Mouse (Mus musculus) heart, embryonic 14.5 days (tissue): ENCODE data around the gene 4933405L10Rik. TPM values are rescaled to one million over a fixed set of nuclear protein-coding genes. Genes with fewer than 3 reads are reported as not detected.
A peak's percentile ranks its signal among the peaks of the same experiment; 100 is the strongest.

ENCODE experiments used
- ATAC-seq: fragments of 200-750 bp; cut with Nextera tagmentation; 2 replicates; pipeline ENCODE4 v1.8.0; 2017; ENCODE audit warnings: low read depth, moderate TSS enrichment; ENCODE audit not compliant: insufficient number of reproducible peaks, insufficient read depth, low FRiP score
- H3K27ac ChIP-seq, 2 experiments: fragments of 200-500 bp in 1 of 2; fragments of 300-500 bp in 1 of 2; sonication (generic) in 1 of 2; replicated peaks in 1 of 2; 2 replicates each; pipeline ENCODE4 v1.5.1; 2012 to 2014; ENCODE audit warnings: low read depth in 2 of 2, low read length in 2 of 2, control low read depth in 1 of 2, mild to moderate bottlenecking in 1 of 2, mixed read lengths in 1 of 2; ENCODE audit not compliant: control insufficient read depth in 1 of 2, insufficient read depth in 1 of 2
- H3K27me3 ChIP-seq: fragments of 300-500 bp; sonication (generic); 2 replicates; pipeline ENCODE4 v1.6.1; 2014; ENCODE audit warnings: mild to moderate bottlenecking, low read length, control low read depth; ENCODE audit not compliant: control insufficient read depth, insufficient read depth
- H3K36me3 ChIP-seq: fragments of 300-500 bp; sonication (generic); 2 replicates; pipeline ENCODE4 v1.6.1; 2014; ENCODE audit warnings: mild to moderate bottlenecking, control low read depth, low read length, mixed read lengths; ENCODE audit not compliant: control insufficient read depth, insufficient read depth
- H3K4me1 ChIP-seq, 2 experiments: fragments of 200-500 bp in 1 of 2; fragments of 300-500 bp in 1 of 2; sonication (generic) in 1 of 2; 2 replicates each; pipeline ENCODE4 v1.6.1; 2012 to 2014; ENCODE audit warnings: low read length in 2 of 2, control low read depth in 1 of 2, mixed read lengths in 1 of 2; ENCODE audit not compliant: control insufficient read depth in 2 of 2, insufficient read depth in 2 of 2
- H3K4me2 ChIP-seq: fragments of 300-500 bp; sonication (generic); 2 replicates; pipeline ENCODE4 v1.6.1; 2014; ENCODE audit warnings: mild to moderate bottlenecking, low read length
- H3K4me3 ChIP-seq, 2 experiments: fragments of 200-500 bp in 1 of 2; fragments of 300-500 bp in 1 of 2; sonication (generic) in 1 of 2; 2 replicates each; pipeline ENCODE4 v1.5.1; 2012 to 2014; ENCODE audit warnings: low read length in 2 of 2, mild to moderate bottlenecking in 2 of 2, control low read depth in 1 of 2, low read depth in 1 of 2, moderate library complexity in 1 of 2; ENCODE audit not compliant: control insufficient read depth in 1 of 2, insufficient read depth in 1 of 2
- H3K9ac ChIP-seq: fragments of 300-500 bp; sonication (generic); 2 replicates; pipeline ENCODE4 v1.6.1; 2014; ENCODE audit warnings: mild to moderate bottlenecking, low read length
- H3K9me3 ChIP-seq: fragments of 300-500 bp; sonication (generic); 2 replicates; pipeline ENCODE4 v1.6.1; 2016; ENCODE audit warnings: low read length, control low read depth; ENCODE audit not compliant: control insufficient read depth
- WGBS: fragments of 180-500 bp; shearing (Covaris S2); extraction: QIAGEN DNeasy Blood & Tissue Kit; methylation state at CpG from one replicate; pipeline ENCODE4 v1.1.7; 2014; 5-methylcytosine and 5-hydroxymethylcytosine counted together
- polyA plus RNA-seq: library from polyadenylated mRNA; unstranded; fragments of >200 nt; fragmentation: Nextera tagmentation; extraction: Ambion mirVana; gene quantifications from 2 replicates; pipeline ENCODE4 v1.2.1, GENCODE M21; 2014

The 4933405L10Rik gene
- polyA plus RNA-seq, 1 experiment from 2014 or later, result not detected

GRCm38 (mm10) chr8:105757796-105758276, 50.4 kb downstream of the 4933405L10Rik start:
- peak overlapping the region; percentile 79 for H3K9ac ChIP-seq
- H3K4me3 ChIP-seq, result peak overlapping the region; percentile 74 to 85
- ATAC-seq, result no peak
- no peaks in the 10 kb centered on the region for H3K36me3 ChIP-seq
- WGBS, result 2% methylated on average over 12 of the region's 12 CpGs
- no peaks in the 10 kb centered on the region for H3K27me3 ChIP-seq
- peak overlapping the region; percentile 89 for H3K4me2 ChIP-seq
- H3K27ac ChIP-seq, result peak overlapping the region; percentile 24 to 60; a peak in 3 of 4 replicates
- no peaks in the 10 kb centered on the region for H3K9me3 ChIP-seq
- peaks cover 3 to 8% of the 10 kb centered on the region in 2 experiments; a peak in 3 of 4 replicates for H3K4me1 ChIP-seq

GRCm38 (mm10) chr8:105758277-105759108, 51.0 kb downstream of the 4933405L10Rik start, which contains the start of gene Gfod2:
Gene Gfod2, minus strand, starts transcription at chr8:105758664.
- ATAC-seq, result peak; percentile 97
- H3K9me3 ChIP-seq, result no peaks in the 10 kb centered on the region
- H3K9ac ChIP-seq, result peak within 1 kb of the TSS; percentile 79
- 2% methylated on average over 57 of the region's 57 CpGs for WGBS
- H3K4me3 ChIP-seq, result peak within 1 kb of the TSS; percentile 74 to 85
- H3K36me3 ChIP-seq, result no peaks in the 10 kb centered on the region
- H3K27me3 ChIP-seq, result no peaks in the 10 kb centered on the region
- peak within 1 kb of the TSS; percentile 24 to 60; a peak in 3 of 4 replicates for H3K27ac ChIP-seq
- peaks cover 3 to 8% of the 10 kb centered on the region in 2 experiments; a peak in 3 of 4 replicates for H3K4me1 ChIP-seq
- peak within 1 kb of the TSS; percentile 89 for H3K4me2 ChIP-seq

Other genes starting within 250 kb of the 4933405L10Rik start
- 11.6 and 15.3 TPM in 2 replicates for gene Tppp3, start 236.1 kb upstream of the 4933405L10Rik start, polyA plus RNA-seq
- 21.8 and 24.5 TPM in 2 replicates for gene Zdhhc1, start 210.8 kb upstream of the 4933405L10Rik start, polyA plus RNA-seq
- 0.46 and 0.59 TPM in 2 replicates for gene Hsd11b2, start 188.9 kb upstream of the 4933405L10Rik start, polyA plus RNA-seq
- gene Atp6v0d1, start 141.6 kb upstream of the 4933405L10Rik start, polyA plus RNA-seq, result 59.1 and 64.5 TPM in 2 replicates
- 25.7 and 25.8 TPM in 2 replicates for gene Ripor1, start 102.4 kb upstream of the 4933405L10Rik start, polyA plus RNA-seq
- 54.7 and 62.5 TPM in 2 replicates for gene Ctcf, start 71.1 kb upstream of the 4933405L10Rik start, polyA plus RNA-seq
- 0.54 TPM in 2 replicates for gene Agrp, start 70.3 kb upstream of the 4933405L10Rik start, polyA plus RNA-seq
- 0.36 and 0.41 TPM in 2 replicates for gene Carmil2, start 21.4 kb upstream of the 4933405L10Rik start, polyA plus RNA-seq
- 39.7 and 41.7 TPM in 2 replicates for gene Acd, start 6.6 kb upstream of the 4933405L10Rik start, polyA plus RNA-seq
- gene Pard6a, start 6.5 kb upstream of the 4933405L10Rik start, polyA plus RNA-seq, result 12.9 and 17.3 TPM in 2 replicates
- 9.3 and 10.1 TPM in 2 replicates for gene Enkd1, start 555 bp downstream of the 4933405L10Rik start, polyA plus RNA-seq
- 6.8 and 8.9 TPM in 2 replicates for gene Gfod2, start 51.0 kb downstream of the 4933405L10Rik start, polyA plus RNA-seq
- gene Ranbp10, start 119.7 kb downstream of the 4933405L10Rik start, polyA plus RNA-seq, result 10.6 and 11.5 TPM in 2 replicates
- not detected in 2 replicates for gene Tsnaxip1, start 120.1 kb downstream of the 4933405L10Rik start, polyA plus RNA-seq
- gene Cenpt, start 145.6 kb downstream of the 4933405L10Rik start, polyA plus RNA-seq, result 34.7 and 37.2 TPM in 2 replicates
- gene Thap11, start 147.5 kb downstream of the 4933405L10Rik start, polyA plus RNA-seq, result 41.9 and 42.5 TPM in 2 replicates
- gene Nutf2, start 152.9 kb downstream of the 4933405L10Rik start, polyA plus RNA-seq, result 190 and 205 TPM in 2 replicates
- gene Edc4, start 173.2 kb downstream of the 4933405L10Rik start, polyA plus RNA-seq, result 24.0 and 27.7 TPM in 2 replicates
- 1.1 and 1.2 TPM in 2 replicates for gene Nrn1l, start 185.9 kb downstream of the 4933405L10Rik start, polyA plus RNA-seq
- gene Pskh1, start 192.8 kb downstream of the 4933405L10Rik start, polyA plus RNA-seq, result 17.6 and 18.6 TPM in 2 replicates
- gene Ctrl, start 226.2 kb downstream of the 4933405L10Rik start, polyA plus RNA-seq, result 0.43 and 1.1 TPM in 2 replicates
- gene Psmb10, start 230.8 kb downstream of the 4933405L10Rik start, polyA plus RNA-seq, result 73.7 and 74.2 TPM in 2 replicates
- 1.2 and 1.3 TPM in 2 replicates for gene Lcat, start 235.7 kb downstream of the 4933405L10Rik start, polyA plus RNA-seq